9 mouse cellular contexts compared by ENCODE assay signal in the genomic region with DNA sequence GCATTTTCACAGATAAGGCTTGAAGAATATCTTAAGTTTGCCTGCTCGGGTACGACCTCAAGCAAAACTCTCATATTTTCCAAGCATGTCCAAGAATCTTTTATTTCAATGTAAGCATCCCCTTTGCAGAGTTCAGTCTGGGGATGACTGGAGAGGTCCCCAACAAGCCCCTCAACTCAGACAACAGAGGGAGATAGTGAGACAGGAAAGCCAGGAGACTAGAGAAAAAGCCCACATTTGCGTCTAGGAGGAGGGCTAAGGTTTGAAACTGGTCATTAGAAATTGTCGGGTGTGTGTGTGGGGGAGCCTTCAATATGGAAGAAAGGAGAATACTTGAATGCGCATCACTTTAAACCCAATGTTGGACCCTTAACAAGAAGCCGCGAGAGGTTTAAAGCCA. TPM values are rescaled to one million over a fixed set of nuclear protein-coding genes. Genes with fewer than 3 reads are reported as not detected.
DNase-seq lines count a peak whose midpoint lies in the region; ATAC-seq and TF ChIP-seq lines count a peak whose summit lies in the region.
"Had no signal": no experiment of that assay in that cellular context is flagged by ENCODE, and none has a peak within 500 bp of the region (broad histone marks: within the 10 kb centered on the region; RNA-seq: fewer than 3 reads in every experiment).

No protein-coding gene starts in this region.

- peak overlapping the region; percentile 59 for H3K4me2 ChIP-seq in kidney, embryonic 14.5 days (replicated peaks; ENCODE audit: low read depth, low read length)
- H3K4me2 ChIP-seq in forebrain, postnatal 0 days (ENCODE audit: low read depth) = peak overlapping the region; percentile 58
- peak overlapping the region; percentile 62 for H3K4me2 ChIP-seq in midbrain, embryonic 15.5 days

- H3K4me1 ChIP-seq in kidney, embryonic 14.5 days (ENCODE audit: control insufficient read depth, insufficient read depth, low read length) = no peaks in the 10 kb centered on the region
- H3K4me1 ChIP-seq in forebrain, postnatal 0 days (ENCODE audit: insufficient read depth) = no peaks in the 10 kb centered on the region
- peaks cover 3% of the 10 kb centered on the region; the same call in 1 of the 2 replicates for H3K4me1 ChIP-seq in midbrain, embryonic 15.5 days

- no peak overlapping the region for H3K9ac ChIP-seq in kidney, embryonic 14.5 days (ENCODE audit: low read depth, low read length)
- H3K9ac ChIP-seq in forebrain, postnatal 0 days = peak overlapping the region; percentile 77
- peak overlapping the region; percentile 78 for H3K9ac ChIP-seq in midbrain, embryonic 15.5 days

- ATAC-seq in kidney, embryonic 14.5 days (ENCODE audit: low FRiP score, low TSS enrichment) = 0 out of 2 replicates have a peak, but pooled peaks have one; percentile 40
- ATAC-seq in forebrain, postnatal 0 days = peak; percentile 34
- ATAC-seq in midbrain, embryonic 15.5 days (replicated peaks) = peak; percentile 31

- peak overlapping the region; percentile 50 for H3K4me3 ChIP-seq in kidney, embryonic 14.5 days (ENCODE audit: low read length)
- H3K4me3 ChIP-seq in forebrain, postnatal 0 days (ENCODE audit: low read depth, low read length) = peak overlapping the region; percentile 60
- H3K4me3 ChIP-seq in midbrain, embryonic 15.5 days = peak overlapping the region; percentile 66

- H3K9me3 ChIP-seq in kidney, embryonic 14.5 days (ENCODE audit: control insufficient read depth, low read length) = no peaks in the 10 kb centered on the region
- no peaks in the 10 kb centered on the region for H3K9me3 ChIP-seq in forebrain, postnatal 0 days (ENCODE audit: low read length)
- H3K9me3 ChIP-seq in midbrain, embryonic 15.5 days = no peaks in the 10 kb centered on the region

- no peaks in the 10 kb centered on the region for H3K36me3 ChIP-seq in kidney, embryonic 14.5 days (ENCODE audit: control insufficient read depth, insufficient read depth, low read length)
- H3K36me3 ChIP-seq in forebrain, postnatal 0 days (ENCODE audit: insufficient read depth) = no peaks in the 10 kb centered on the region
- H3K36me3 ChIP-seq in midbrain, embryonic 15.5 days (replicated peaks) = no peaks in the 10 kb centered on the region
- H3K36me3 ChIP-seq: G1E had no signal

- no peak for DNase-seq in kidney, adult 18-20 months
- peak; percentile 41 for DNase-seq in cerebellum, adult 11-12 months
- peak; percentile 45 for DNase-seq in forebrain, postnatal 0 days
- no peak for DNase-seq in adrenal gland, postnatal 25 days
- no peak for DNase-seq in right cerebral cortex, adult 2 months (ENCODE audit: low spot score in 2 of 2)
- DNase-seq in adrenal gland, postnatal 36 days = no peak

- TF ChIP-seq CTCF in forebrain, postnatal 0 days (IDR thresholded peaks at IDR 0.05; ENCODE audit: low read depth) = peak; percentile 50

- 28% methylated on average over 7 of the region's 7 CpGs for WGBS in kidney, embryonic 14.5 days
- 31% methylated on average over 7 of the region's 7 CpGs for WGBS in forebrain, postnatal 0 days
- 23% methylated on average over 7 of the region's 7 CpGs for WGBS in midbrain, embryonic 15.5 days

- H3K27me3 ChIP-seq in kidney, embryonic 14.5 days (ENCODE audit: control insufficient read depth, insufficient read depth, low read length) = no peaks in the 10 kb centered on the region
- no peaks in the 10 kb centered on the region for H3K27me3 ChIP-seq in forebrain, postnatal 0 days (ENCODE audit: insufficient read depth, low read length)
- no peaks in the 10 kb centered on the region for H3K27me3 ChIP-seq in midbrain, embryonic 15.5 days (replicated peaks)

- H3K27ac ChIP-seq in kidney, embryonic 14.5 days (ENCODE audit: low read depth, low read length) = no peak overlapping the region
- H3K27ac ChIP-seq in forebrain, postnatal 0 days (ENCODE audit: low read depth, low read length) = peak overlapping the region; percentile 85
- H3K27ac ChIP-seq in midbrain, embryonic 15.5 days = peak overlapping the region; percentile 86

RNA-seq across cellular contexts. Expression of gene Cnksr2, which starts 1.4 kb away (rescaled TPM):
- 1.4 and 2.3 TPM in 2 replicates for polyA plus RNA-seq in kidney, embryonic 14.5 days (2014; fragmentation: Nextera tagmentation; extraction: Ambion mirVana)
- 34.9 and 47.9 TPM in 2 replicates for total RNA-seq in forebrain, postnatal 0 days (2014; rRNA removed)
- polyA plus RNA-seq in forebrain, postnatal 0 days (2015; fragmentation: Nextera tagmentation; extraction: Ambion mirVana) = 13.5 and 17.1 TPM in 2 replicates
- polyA plus RNA-seq in midbrain, embryonic 15.5 days (2015; fragmentation: Nextera tagmentation; extraction: Ambion mirVana) = 9.6 and 10.3 TPM in 2 replicates
- 4.4 and 6.6 TPM in 2 replicates for total RNA-seq in adrenal gland, postnatal 25 days (2021)
- 1 to 10 TPM; 3.8 to 4.2 TPM for total RNA-seq in adrenal gland, postnatal 36 days (2021)
- total RNA-seq: G1E had no signal
- polyA plus RNA-seq: G1E had no signal

Comparison
In these comparisons a context has a peak if more than half of its experiments do, and no peak if none do; other contexts are left out.
1. DNase-seq: peak in cerebellum, adult 11-12 months (single experiment) and forebrain, postnatal 0 days (single experiment); none in kidney, adult 18-20 months (single experiment), adrenal gland, postnatal 25 days (single experiment), right cerebral cortex, adult 2 months (0 of 2) and adrenal gland, postnatal 36 days (0 of 2).
2. Peak in every context shown above with its lines, with median percentiles within 50 percentile points of each other: ATAC-seq, H3K4me2 ChIP-seq and H3K4me3 ChIP-seq.